ENCODE assay signal across 8 mouse cellular contexts in the genomic region with DNA sequence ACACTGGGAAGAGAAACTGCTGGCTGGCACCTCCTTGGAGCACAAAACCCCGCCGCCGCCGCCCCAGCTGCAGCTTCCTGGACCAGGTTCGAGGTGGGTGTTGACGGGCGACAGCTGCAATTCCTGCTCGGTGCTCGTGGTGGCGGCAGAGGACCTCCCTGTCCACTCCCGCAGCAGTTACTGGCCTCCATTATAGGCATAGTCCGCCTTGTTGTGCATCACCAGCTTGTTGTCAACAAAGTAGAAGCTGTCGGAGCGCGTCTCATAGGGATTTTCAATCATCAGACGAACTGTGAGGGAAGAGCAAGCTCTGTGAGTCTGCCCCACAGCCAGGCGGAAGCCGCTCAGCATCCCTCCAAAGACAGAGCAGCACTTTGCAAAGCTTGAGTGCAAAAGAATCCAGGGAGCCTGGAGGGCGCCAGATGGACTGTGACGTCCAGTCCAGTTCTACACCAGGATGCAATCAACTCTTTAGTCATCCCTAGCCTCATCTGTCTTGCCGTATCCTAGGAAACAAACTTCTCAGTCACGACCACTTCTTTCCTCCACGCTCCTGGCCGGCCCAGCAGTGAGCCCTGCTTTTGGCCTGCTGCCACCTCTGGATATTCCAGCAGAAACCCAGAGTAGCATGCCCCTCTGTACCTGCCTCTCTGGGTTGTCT. TPM values are rescaled to one million over a fixed set of nuclear protein-coding genes. Genes with fewer than 3 reads are reported as not detected.
DNase-seq lines count a peak whose midpoint lies in the region; ATAC-seq and TF ChIP-seq lines count a peak whose summit lies in the region.

No protein-coding gene starts in this region.

- peak; percentile 98 for ATAC-seq in common myeloid progenitor, adult 5-6 weeks (replicated peaks; ENCODE audit: low read depth, poor library complexity, severe bottlenecking)
- peak; percentile 98 for ATAC-seq in megakaryocyte progenitor cell, adult 5-6 weeks (replicated peaks; ENCODE audit: poor library complexity)

- peak; percentile 98 for TF ChIP-seq CTCF in gastrocnemius, adult 2 months (IDR thresholded peaks at IDR 0.05)

- DNase-seq in adrenal gland, adult 18-20 months (ENCODE audit: low spot score in 2 of 2) = peak; percentile 80 to 81
- peak; percentile 88 for DNase-seq in gastrocnemius, adult 2 months
- DNase-seq in induced T-regulatory cell, adult 2 months (ENCODE audit: low read depth) = peak; percentile 87
- DNase-seq in left cerebral cortex, adult 8-10 months (ENCODE audit: low spot score in 2 of 2) = peak; percentile 81 to 83
- DNase-seq in right cerebral cortex, postnatal 14 days = peak; percentile 84
- peak; percentile 67 for DNase-seq in yolk sac, embryonic 10.5 days (ENCODE audit: low spot score)

- H3K4me3 ChIP-seq in gastrocnemius, adult 2 months = peak overlapping the region; percentile 32

- intact Hi-C loops in gastrocnemius, adult 2 months (cut with DNase I) = loop anchor here (1.0 kb wide), 2 partner anchors 38 to 111 kb away; no protein-coding TSS in a partner anchor

- H3K27ac ChIP-seq in gastrocnemius, adult 2 months = peak overlapping the region; percentile 74

RNA-seq across cellular contexts. Expression of gene Acads, which starts 6.2 kb away (rescaled TPM):
- 100 to 1,000 TPM; 211 to 251 TPM for total RNA-seq in adrenal gland, adult 18-20 months (2021)
- total RNA-seq in common myeloid progenitor, adult 5-6 weeks (2017) = 19.5 and 32.2 TPM in 2 replicates
- 10 to 100 TPM; 49.9 to 81.7 TPM for total RNA-seq in gastrocnemius, adult 2 months (2021)
- 1 to 10 TPM; 7.8 to 9.2 (median 8.9) TPM for total RNA-seq in left cerebral cortex, adult 8-10 months (2022)
- total RNA-seq in megakaryocyte progenitor cell, adult 5-6 weeks (2015) = 27.8 and 28.8 TPM in 2 replicates
- total RNA-seq in megakaryocyte progenitor cell, adult 5-6 weeks (2017) = 22.3 and 34.1 TPM in 2 replicates

RNA-seq across cellular contexts. Expression of gene Unc119b, which starts 9.4 kb away (rescaled TPM):
- total RNA-seq in adrenal gland, adult 18-20 months (2021) = 10 to 100 TPM; 36.6 to 46.1 TPM
- total RNA-seq in common myeloid progenitor, adult 5-6 weeks (2017) = 11.1 and 14.7 TPM in 2 replicates
- total RNA-seq in gastrocnemius, adult 2 months (2021) = 10 to 100 TPM; 11.8 to 15.7 TPM
- total RNA-seq in left cerebral cortex, adult 8-10 months (2022) = 10 to 100 TPM; 21.2 to 26.9 (median 24.2) TPM
- total RNA-seq in megakaryocyte progenitor cell, adult 5-6 weeks (2015) = 4.1 and 7.2 TPM in 2 replicates
- 9.6 and 11.2 TPM in 2 replicates for total RNA-seq in megakaryocyte progenitor cell, adult 5-6 weeks (2017)

RNA-seq across cellular contexts. Expression of gene Gm10401, which starts 27.2 kb away (rescaled TPM):
- not detected for total RNA-seq in adrenal gland, adult 18-20 months (2021)
- total RNA-seq in common myeloid progenitor, adult 5-6 weeks (2017) = 1.2 TPM in 1 of 2 replicates, not detected in the other
- not detected for total RNA-seq in gastrocnemius, adult 2 months (2021)
- not detected for total RNA-seq in left cerebral cortex, adult 8-10 months (2022)
- not detected in 2 replicates for total RNA-seq in megakaryocyte progenitor cell, adult 5-6 weeks (2015)
- not detected in 2 replicates for total RNA-seq in megakaryocyte progenitor cell, adult 5-6 weeks (2017)

RNA-seq across cellular contexts. Expression of gene Mlec, which starts 32.6 kb away (rescaled TPM):
- total RNA-seq in adrenal gland, adult 18-20 months (2021) = 100 to 1,000 TPM; 173 to 221 TPM
- 186 and 210 TPM in 2 replicates for total RNA-seq in common myeloid progenitor, adult 5-6 weeks (2017)
- total RNA-seq in gastrocnemius, adult 2 months (2021) = 100 to 1,000 TPM; 138 to 200 TPM
- 10 to 100 TPM; 66.1 to 84.8 (median 72.3) TPM for total RNA-seq in left cerebral cortex, adult 8-10 months (2022)
- 242 and 279 TPM in 2 replicates for total RNA-seq in megakaryocyte progenitor cell, adult 5-6 weeks (2015)
- total RNA-seq in megakaryocyte progenitor cell, adult 5-6 weeks (2017) = 276 and 305 TPM in 2 replicates

Comparison
In these comparisons a context has a peak if more than half of its experiments do, and no peak if none do; other contexts are left out.
1. Peak in every context shown above with its lines: DNase-seq, ATAC-seq, H3K4me3 ChIP-seq and H3K27ac ChIP-seq.